Mouse (Mus musculus) hindbrain, embryonic 15.5 days (tissue): Measurements from ENCODE around the gene Rpn1. TPM values are rescaled to one million over a fixed set of nuclear protein-coding genes. Genes with fewer than 3 reads are reported as not detected.
A peak's percentile ranks its signal among the peaks of the same experiment; 100 is the strongest.

Experiments
- ATAC-seq: fragments of 200-750 bp; cut with Nextera tagmentation; 2 replicates; pipeline ENCODE4 v1.8.0; 2017; ENCODE audit warnings: low read depth, moderate number of reproducible peaks, moderate TSS enrichment; ENCODE audit not compliant: low FRiP score
- H3K27ac ChIP-seq: fragments of 300-500 bp; sonication (generic); replicated peaks from 2 replicates; pipeline ENCODE4 v1.5.1; 2015; ENCODE audit warnings: mild to moderate bottlenecking, inconsistent platforms
- H3K27me3 ChIP-seq: fragments of 300-500 bp; sonication (generic); 2 replicates; pipeline ENCODE4 v1.6.1; 2015; ENCODE audit warnings: control low read depth, inconsistent platforms
- H3K36me3 ChIP-seq: fragments of 300-500 bp; sonication (generic); 2 replicates; pipeline ENCODE4 v1.6.1; 2015; ENCODE audit warnings: control low read depth, inconsistent platforms
- H3K4me1 ChIP-seq: fragments of 300-500 bp; sonication (generic); replicated peaks from 2 replicates; pipeline ENCODE4 v1.6.1; 2015; ENCODE audit warnings: control low read depth, inconsistent platforms
- H3K4me2 ChIP-seq: fragments of 300-500 bp; sonication (generic); 2 replicates; pipeline ENCODE4 v1.6.1; 2015; ENCODE audit warnings: moderate library complexity, mild to moderate bottlenecking, inconsistent platforms
- H3K4me3 ChIP-seq: fragments of 300-500 bp; sonication (generic); 2 replicates; pipeline ENCODE4 v1.5.1; 2015; ENCODE audit warnings: mild to moderate bottlenecking, inconsistent platforms
- H3K9ac ChIP-seq: fragments of 300-500 bp; sonication (generic); 2 replicates; pipeline ENCODE4 v1.6.1; 2015; ENCODE audit warnings: inconsistent platforms
- H3K9me3 ChIP-seq: fragments of 300-500 bp; sonication (generic); 2 replicates; pipeline ENCODE4 v1.6.1; 2016; ENCODE audit warnings: control low read depth, inconsistent platforms
- WGBS: fragments of 180-500 bp; shearing (Covaris S2); methylation state at CpG from one replicate; pipeline ENCODE4 v1.1.7; 2015; 5-methylcytosine and 5-hydroxymethylcytosine counted together
- polyA plus RNA-seq: library from polyadenylated mRNA; unstranded; fragments of >200 nt; fragmentation: Nextera tagmentation; extraction: Ambion mirVana; gene quantifications from 2 replicates; pipeline ENCODE4 v1.2.1, GENCODE M21; 2015

The Rpn1 gene
- polyA plus RNA-seq, 1 experiment from 2014 or later, result 305 TPM

- WGBS, result 99% methylated on average over 12 of the region's 12 CpGs
- peak overlapping the region; percentile 21; the same call in 1 of the 2 replicates for H3K4me3 ChIP-seq
These were observed 22.4 kb downstream of the Rpn1 start for GRCm38 (mm10) chr6:88106612-88107123.

GRCm38 (mm10) chr6:88107661-88108535 is 23.6 kb downstream of the Rpn1 start:
- H3K4me2 ChIP-seq, result no peak overlapping the region
- H3K4me1 ChIP-seq, result peaks cover 14% of the 10 kb centered on the region
- peaks cover 11% of the 10 kb centered on the region for H3K36me3 ChIP-seq
- no peak overlapping the region for H3K9ac ChIP-seq
- H3K4me3 ChIP-seq, result no peak overlapping the region
- no peak overlapping the region for H3K27ac ChIP-seq
- H3K9me3 ChIP-seq, result no peaks in the 10 kb centered on the region
- ATAC-seq, result no peak
- H3K27me3 ChIP-seq, result no peaks in the 10 kb centered on the region
- WGBS, result 88% methylated on average over 10 of the region's 10 CpGs

More at GRCm38 (mm10) chr6:88106612-88107123, 22.4 kb downstream of the Rpn1 start:
- Histone ChIP-seq H3K4me2 (peak overlapping the region; percentile 54), H3K36me3 (peaks cover 24% of the 10 kb centered on the region), H3K9ac (peak overlapping the region; percentile 36; the same call in 1 of the 2 replicates), H3K27ac (peak overlapping the region; percentile 81), H3K27me3 (no peaks in the 10 kb centered on the region), H3K4me1 (peaks cover 14% of the 10 kb centered on the region), H3K9me3 (no peaks in the 10 kb centered on the region)
- peak; percentile 52; the same call in 1 of the 2 replicates for ATAC-seq

GRCm38 (mm10) chr6:88113139-88113538 is 28.9 kb downstream of the Rpn1 start:
- H3K36me3 ChIP-seq, result no peaks in the 10 kb centered on the region
- 0 out of 2 replicates have a peak, but pooled peaks cover 10% of the 10 kb centered on the region for H3K4me1 ChIP-seq
- no peaks in the 10 kb centered on the region for H3K27me3 ChIP-seq
- ATAC-seq, result peak; percentile 73; the same call in 1 of the 2 replicates
- H3K4me2 ChIP-seq, result no peak overlapping the region
- WGBS, result 29% methylated on average over 7 of the region's 7 CpGs
- no peaks in the 10 kb centered on the region for H3K9me3 ChIP-seq
- H3K9ac ChIP-seq, result no peak overlapping the region
- no peak overlapping the region for H3K4me3 ChIP-seq
- H3K27ac ChIP-seq, result no peak overlapping the region

GRCm38 (mm10) chr6:88114414-88114813 is 30.1 kb downstream of the Rpn1 start:
- H3K4me1 ChIP-seq, result 0 out of 2 replicates have a peak, but pooled peaks cover 10% of the 10 kb centered on the region
- H3K9me3 ChIP-seq, result no peaks in the 10 kb centered on the region
- no peak overlapping the region for H3K27ac ChIP-seq
- no peak overlapping the region for H3K9ac ChIP-seq
- ATAC-seq, result no peak
- no peaks in the 10 kb centered on the region for H3K27me3 ChIP-seq
- no peak overlapping the region for H3K4me3 ChIP-seq
- no peaks in the 10 kb centered on the region for H3K36me3 ChIP-seq
- 87% methylated on average over 5 of the region's 5 CpGs for WGBS
- H3K4me2 ChIP-seq, result no peak overlapping the region

- no peaks in the 10 kb centered on the region for H3K36me3 ChIP-seq
These were observed 32.3 kb downstream of the Rpn1 start for GRCm38 (mm10) chr6:88116347-88117183.

GRCm38 (mm10) chr6:88117184-88117575 is 32.9 kb downstream of the Rpn1 start:
- Histone ChIP-seq H3K4me2 (no peak overlapping the region), H3K27me3 (no peaks in the 10 kb centered on the region), H3K36me3 (no peaks in the 10 kb centered on the region), H3K9ac (no peak overlapping the region), H3K4me3 (no peak overlapping the region), H3K9me3 (no peaks in the 10 kb centered on the region), H3K4me1 (0 out of 2 replicates have a peak, but pooled peaks cover 10% of the 10 kb centered on the region), H3K27ac (no peak overlapping the region)
- WGBS, result 75% methylated on average over 10 of the region's 10 CpGs
- no peak for ATAC-seq

More at GRCm38 (mm10) chr6:88116347-88117183, 32.3 kb downstream of the Rpn1 start:
- Histone ChIP-seq H3K9me3 (no peaks in the 10 kb centered on the region), H3K4me3 (no peak overlapping the region), H3K4me1 (0 out of 2 replicates have a peak, but pooled peaks cover 10% of the 10 kb centered on the region), H3K27ac (no peak overlapping the region), H3K4me2 (no peak overlapping the region), H3K9ac (no peak overlapping the region), H3K27me3 (no peaks in the 10 kb centered on the region)
- ATAC-seq, result peak; percentile 68; the same call in 1 of the 2 replicates
- WGBS, result 67% methylated on average over 21 of the region's 21 CpGs

GRCm38 (mm10) chr6:88119309-88119708 is 35.0 kb downstream of the Rpn1 start:
- Histone ChIP-seq H3K36me3 (no peaks in the 10 kb centered on the region), H3K9ac (no peak overlapping the region), H3K4me2 (no peak overlapping the region), H3K4me3 (no peak overlapping the region), H3K27ac (no peak overlapping the region), H3K9me3 (no peaks in the 10 kb centered on the region), H3K27me3 (no peaks in the 10 kb centered on the region), H3K4me1 (peaks cover 13% of the 10 kb centered on the region; the same call in 1 of the 2 replicates)
- no peak for ATAC-seq
- 84% methylated on average over 5 of the region's 5 CpGs for WGBS

- no peak for ATAC-seq
- H3K9ac ChIP-seq, result no peak overlapping the region
- no peaks in the 10 kb centered on the region for H3K27me3 ChIP-seq
- peaks cover 13% of the 10 kb centered on the region; the same call in 1 of the 2 replicates for H3K4me1 ChIP-seq
- H3K27ac ChIP-seq, result no peak overlapping the region
- H3K36me3 ChIP-seq, result no peaks in the 10 kb centered on the region
- no peak overlapping the region for H3K4me2 ChIP-seq
- 92% methylated on average over 7 of the region's 7 CpGs for WGBS
- H3K9me3 ChIP-seq, result no peaks in the 10 kb centered on the region
- H3K4me3 ChIP-seq, result no peak overlapping the region
These were observed 36.5 kb downstream of the Rpn1 start for GRCm38 (mm10) chr6:88120813-88121212.

- Histone ChIP-seq H3K4me3 (no peak overlapping the region), H3K9me3 (no peaks in the 10 kb centered on the region), H3K4me2 (no peak overlapping the region), H3K27me3 (no peaks in the 10 kb centered on the region), H3K36me3 (no peaks in the 10 kb centered on the region), H3K9ac (no peak overlapping the region), H3K27ac (no peak overlapping the region), H3K4me1 (peaks cover 7% of the 10 kb centered on the region; the same call in 1 of the 2 replicates)
- no peak for ATAC-seq
- WGBS, result 90% methylated on average over 2 of the region's 2 CpGs
These were observed 37.5 kb downstream of the Rpn1 start for GRCm38 (mm10) chr6:88121781-88122180.

GRCm38 (mm10) chr6:88123150-88123857 is 39.0 kb downstream of the Rpn1 start:
- ATAC-seq, result no peak; the same call in 1 of the 2 replicates
- Histone ChIP-seq H3K4me1 (peaks cover 6% of the 10 kb centered on the region; the same call in 1 of the 2 replicates), H3K36me3 (no peaks in the 10 kb centered on the region), H3K9me3 (no peaks in the 10 kb centered on the region), H3K27me3 (no peaks in the 10 kb centered on the region), H3K27ac (no peak overlapping the region), H3K4me2 (peak overlapping the region; percentile 47), H3K9ac (no peak overlapping the region), H3K4me3 (peak overlapping the region; percentile 12; the same call in 1 of the 2 replicates)
- 41% methylated on average over 11 of the region's 11 CpGs for WGBS

GRCm38 (mm10) chr6:88123858-88124261 is 39.6 kb downstream of the Rpn1 start:
- Histone ChIP-seq H3K4me3 (peak overlapping the region; percentile 12; the same call in 1 of the 2 replicates), H3K36me3 (no peaks in the 10 kb centered on the region), H3K27ac (no peak overlapping the region), H3K27me3 (no peaks in the 10 kb centered on the region), H3K9me3 (no peaks in the 10 kb centered on the region), H3K4me2 (peak overlapping the region; percentile 47), H3K9ac (0 out of 2 replicates have a peak overlapping the region, but pooled peaks have one; percentile 10), H3K4me1 (peaks cover 6% of the 10 kb centered on the region; the same call in 1 of the 2 replicates)
- ATAC-seq, result peak; percentile 86
- 5% methylated on average over 9 of the region's 9 CpGs for WGBS
